Mouse (Mus musculus): ENCODE results near the gene Ncoa6.

DNA sequence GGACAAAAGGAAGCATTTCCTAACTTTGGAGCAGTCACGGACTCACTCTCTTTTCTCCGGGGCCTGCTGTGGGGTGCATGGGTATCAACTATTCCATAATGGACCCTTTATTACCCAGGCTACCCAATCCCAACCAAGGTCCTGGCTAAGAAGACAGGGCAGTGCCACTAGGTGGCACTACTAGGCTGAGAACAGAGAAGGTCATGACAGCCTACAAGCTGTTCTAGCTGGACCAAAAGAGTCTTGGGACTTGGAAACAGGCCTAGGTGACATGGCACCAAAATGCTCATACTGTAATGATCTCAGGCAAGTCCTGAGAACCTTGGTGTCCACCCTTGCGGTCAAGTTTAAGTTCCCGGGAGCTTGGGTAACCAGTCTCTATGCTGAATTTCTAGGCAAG is 38.8 kb upstream of the Ncoa6 start:
- no peak for TF ChIP-seq POLR2A (IDR thresholded peaks at IDR 0.05; ENCODE audit: insufficient read length, low read depth)
- no peak for TF ChIP-seq CEBPB (IDR thresholded peaks at IDR 0.05; ENCODE audit: insufficient read depth, poor library complexity, severe bottlenecking)
- TF ChIP-seq REST (IDR thresholded peaks at IDR 0.05; ENCODE audit: insufficient read depth, insufficient read length): no peak
- no peak for TF ChIP-seq POLR2AphosphoS2 (IDR thresholded peaks at IDR 0.05; ENCODE audit: insufficient read length, low read depth)
- TF ChIP-seq MYOD1 (IDR thresholded peaks at IDR 0.05; ENCODE audit: control insufficient read depth in 1 of 3, insufficient read length in 2 of 3, low read depth in 2 of 3): no peak
- TF ChIP-seq MAX (IDR thresholded peaks at IDR 0.05; ENCODE audit: low read depth): no peak
- no peak for TF ChIP-seq MYOG (IDR thresholded peaks at IDR 0.05; ENCODE audit: control insufficient read depth in 1 of 3, insufficient read depth in 1 of 3, insufficient read length in 2 of 3, low read depth in 2 of 3)
- TF ChIP-seq E2F4 (IDR thresholded peaks at IDR 0.05; ENCODE audit: insufficient read depth): no peak
- TF ChIP-seq USF1 (IDR thresholded peaks at IDR 0.05; ENCODE audit: low read depth): no peak
- TF ChIP-seq TCF3 (IDR thresholded peaks at IDR 0.05; ENCODE audit: insufficient read length, low read depth): no peak
- TF ChIP-seq TCF12 (IDR thresholded peaks at IDR 0.05; ENCODE audit: insufficient read depth, poor library complexity, severe bottlenecking): no peak

Data from myocyte (in vitro differentiated cells).